Mouse (Mus musculus) hindlimb bud, embryonic 11.5 days (tissue): ENCODE measurements at regions not wholly inside any gene's neighbourhood (a gene's known extent, or its start where the extent isn't known, plus 50 kb on each side); places are given as distances from the start of the nearest gene placed in this dataset.
"Not testable (repeated sequence)": the region's sequence is repeated elsewhere in the genome, so short reads cannot be mapped to it uniquely, and the experiment has no call there.

Experiments used
- DNase-seq: peaks from one replicate; pipeline ENCODE4 v3.0.0-alpha.2; 2012; ENCODE audit warnings: low read depth, low spot score; ENCODE audit errors: extremely low spot score

DNA sequence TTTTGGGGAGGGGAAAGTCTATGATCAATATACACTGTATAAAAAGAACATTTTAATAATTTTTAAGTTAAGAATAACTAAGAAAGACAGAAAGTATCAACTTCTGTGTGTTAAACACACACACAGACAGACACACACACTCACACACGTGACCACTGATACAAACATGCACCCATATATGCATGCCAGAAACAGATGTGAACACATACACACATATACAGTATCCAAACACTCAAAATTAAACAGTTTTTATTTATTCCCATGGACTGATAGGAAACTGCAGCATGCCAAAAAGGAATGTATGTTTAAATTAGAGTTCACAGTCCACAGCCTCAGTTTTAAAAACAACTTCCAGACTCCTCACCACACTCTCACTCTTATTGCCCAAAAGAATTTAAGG lies 203.4 kb upstream of the Tbl1x start:
- DNase-seq, result no peak

DNA sequence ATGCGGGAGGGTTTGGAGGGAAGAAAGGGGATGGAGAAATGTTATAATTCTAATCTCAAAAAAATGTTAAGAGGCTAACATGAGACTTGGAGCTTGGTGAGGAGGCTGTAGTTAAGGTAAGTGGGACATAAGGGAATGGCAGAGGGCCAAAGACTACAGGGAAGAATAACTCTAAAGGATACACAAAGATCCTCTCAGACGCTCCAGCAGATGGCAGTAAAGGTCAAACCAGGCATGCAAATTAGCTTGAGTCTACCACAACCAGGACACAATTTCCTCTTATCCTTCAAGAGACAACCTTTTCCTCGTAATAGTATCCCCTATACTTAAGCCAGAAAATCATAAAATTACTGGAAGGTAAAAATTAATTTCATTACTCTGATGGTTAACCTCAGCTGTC lies 196.4 kb upstream of the Tbl1x start:
- DNase-seq, result no peak

DNA sequence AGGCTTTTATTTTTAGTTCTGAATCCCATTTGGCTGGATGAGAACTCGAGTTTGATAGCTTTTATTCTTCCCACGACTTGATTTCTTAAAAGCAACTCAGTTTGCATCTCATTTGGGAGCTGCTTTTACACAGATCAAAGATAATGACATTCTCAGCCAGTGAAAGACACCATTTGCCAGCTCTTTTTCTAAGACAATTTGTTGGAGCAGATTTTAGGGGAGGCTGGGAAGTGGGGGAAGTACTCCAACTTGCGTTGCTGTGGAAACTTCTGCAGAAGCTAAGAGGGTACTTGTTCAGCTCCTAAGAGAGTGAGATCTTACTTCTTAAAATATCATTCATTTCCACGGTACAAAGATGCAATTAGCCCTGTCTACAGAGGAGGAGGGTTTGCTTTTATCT lies 187.2 kb upstream of the Tbl1x start:
- no peak for DNase-seq

DNA sequence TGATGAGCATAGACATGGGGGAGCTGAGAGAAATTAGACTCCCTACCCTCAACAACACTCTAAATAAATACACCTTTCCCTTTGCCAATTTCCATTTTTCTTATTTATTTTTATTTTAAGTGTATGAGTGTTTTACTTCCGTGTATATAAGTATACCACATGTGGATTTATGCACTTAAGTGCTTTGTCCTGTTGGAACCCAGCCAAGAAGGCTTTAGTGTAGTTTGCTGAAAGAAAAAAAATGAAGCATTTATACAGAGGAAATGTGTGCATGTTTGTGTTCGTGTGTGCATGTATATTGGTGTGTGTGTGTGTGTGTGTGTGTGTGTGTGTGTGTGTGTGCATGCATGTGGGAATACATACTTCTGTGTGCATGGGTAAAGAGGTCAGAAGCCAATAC lies 157.6 kb upstream of the Tbl1x start:
- no peak for DNase-seq

- DNase-seq, result no peak
These were observed 150.3 kb upstream of the Tbl1x start for GRCm38 (mm10) chrX:77360551-77360950.

DNA sequence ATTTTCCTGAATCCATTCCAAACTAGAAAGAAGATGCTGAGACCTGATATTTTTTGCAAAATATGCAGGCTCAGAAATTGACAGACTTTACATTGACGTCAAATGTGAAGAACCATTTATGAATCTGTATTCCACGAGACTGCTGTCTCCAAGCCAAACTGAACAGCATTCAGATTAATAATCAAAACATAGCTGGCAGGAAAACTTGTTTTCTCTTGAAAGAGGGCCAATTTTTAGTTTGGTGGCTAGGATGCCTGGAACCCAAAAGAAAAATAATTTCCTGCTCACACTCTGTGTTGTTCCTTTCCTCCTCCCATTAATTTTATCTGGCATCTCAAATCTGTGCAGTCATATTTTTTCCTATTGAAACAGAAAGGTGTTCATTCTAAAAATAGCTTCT lies 149.7 kb upstream of the Tbl1x start:
- no peak for DNase-seq

GRCm38 (mm10) chrX:77363657-77364056 lies 147.2 kb upstream of the Tbl1x start:
- DNase-seq, result no peak

- DNase-seq, result no peak
These were observed 143.5 kb upstream of the Tbl1x start for GRCm38 (mm10) chrX:77367351-77367750.

DNA sequence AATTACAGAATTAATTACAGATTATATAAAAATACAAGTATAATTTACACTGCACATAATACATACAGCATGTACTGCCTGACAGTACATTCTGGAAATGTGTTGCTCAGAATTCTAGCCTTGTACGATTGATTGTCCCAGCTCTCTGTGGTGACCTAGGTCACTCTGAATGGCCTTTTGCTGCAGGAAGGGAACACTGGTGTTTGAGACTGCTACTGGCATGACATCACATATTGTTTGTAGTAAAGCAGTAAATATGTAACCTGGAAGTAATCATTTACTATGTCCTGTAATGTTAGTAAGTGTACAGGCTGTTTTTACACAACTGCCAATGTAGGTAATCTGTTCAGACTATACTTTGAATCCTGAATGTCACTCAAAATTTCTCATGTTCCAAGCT lies 123.5 kb upstream of the Tbl1x start:
- DNase-seq, result no peak

- no peak for DNase-seq
These were observed 118.9 kb upstream of the Tbl1x start for GRCm38 (mm10) chrX:77391760-77392446.

- DNase-seq, result no peak
These were observed 103.9 kb upstream of the Tbl1x start for GRCm38 (mm10) chrX:77406896-77407295.

GRCm38 (mm10) chrX:77407925-77408324 lies 102.9 kb upstream of the Tbl1x start:
- no peak for DNase-seq

- no peak for DNase-seq
These were observed 101.4 kb upstream of the Tbl1x start for GRCm38 (mm10) chrX:77409370-77409769.

DNA sequence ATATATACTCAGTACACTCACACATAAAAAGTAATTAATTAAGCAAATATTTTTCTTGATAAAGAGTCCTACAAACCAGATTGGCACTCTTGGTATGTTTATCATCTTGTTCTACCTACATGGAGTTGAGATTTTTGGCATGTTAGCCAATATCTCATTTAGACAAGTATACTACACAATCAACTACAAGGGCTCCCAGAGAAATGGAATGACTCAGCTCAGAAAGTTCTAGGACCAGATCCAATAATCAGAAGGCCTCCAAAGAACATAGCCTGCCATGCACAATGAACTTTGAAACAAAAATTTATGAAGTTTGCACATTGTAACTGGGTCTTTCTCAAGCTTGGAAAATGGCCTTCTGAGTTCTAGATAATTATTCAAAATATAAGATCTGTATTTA lies 100.0 kb upstream of the Tbl1x start:
- no peak for DNase-seq

- DNase-seq, result no peak
These were observed 96.7 kb upstream of the Tbl1x start for GRCm38 (mm10) chrX:77414156-77414555.

- DNase-seq, result no peak
These were observed 93.0 kb upstream of the Tbl1x start for GRCm38 (mm10) chrX:77417766-77418165.

- DNase-seq, result no peak
These were observed 88.6 kb upstream of the Tbl1x start for GRCm38 (mm10) chrX:77422206-77422605.

DNA sequence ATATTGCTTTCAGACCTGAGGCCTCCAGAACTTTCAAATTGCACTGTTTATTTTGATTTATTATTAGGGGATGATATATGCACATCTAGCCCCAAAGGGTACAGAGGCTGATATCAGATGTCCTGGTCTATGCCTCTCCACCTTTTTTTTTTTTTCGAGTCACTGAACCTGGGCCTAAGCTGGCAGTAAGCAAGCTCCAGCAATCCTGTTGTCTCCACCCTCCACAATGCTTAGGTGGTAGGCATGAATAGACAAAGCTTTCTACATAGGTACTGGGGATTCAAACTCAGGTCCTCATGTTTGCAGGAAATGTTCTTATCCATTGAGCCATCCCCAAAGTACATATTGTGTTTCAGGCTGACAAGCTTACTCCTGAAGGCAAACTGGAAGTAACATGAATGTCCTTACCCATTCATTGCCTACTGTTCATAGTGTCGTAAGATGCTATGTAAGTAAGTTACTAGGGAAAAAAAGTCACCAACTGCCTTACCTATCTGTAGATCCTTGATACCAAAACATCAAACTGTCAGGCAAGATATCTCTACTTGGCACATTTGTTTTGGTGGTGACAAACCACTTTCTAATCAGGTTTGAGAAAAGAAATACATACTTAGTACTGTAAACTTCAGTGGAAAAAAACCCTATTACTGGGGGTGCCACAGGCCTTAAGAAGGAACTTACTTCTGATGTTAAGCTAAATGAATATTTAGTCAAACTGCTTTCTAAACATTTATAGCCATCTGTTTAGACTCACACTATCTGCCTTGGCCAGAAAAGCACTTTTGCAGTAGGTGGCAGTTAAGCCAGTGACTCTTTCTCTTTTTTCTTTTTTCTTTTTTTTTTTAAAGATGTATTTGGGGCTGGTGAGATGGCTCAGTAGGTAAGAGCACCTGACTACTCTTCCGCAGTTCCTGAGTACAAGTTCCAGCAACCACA lies 85.8 kb upstream of the Tbl1x start:
- no peak for DNase-seq

- not testable (repeated sequence) for DNase-seq
These were observed 85.1 kb upstream of the Tbl1x start for GRCm38 (mm10) chrX:77425728-77426102.

GRCm38 (mm10) chrX:77426836-77427235 lies 84.0 kb upstream of the Tbl1x start:
- DNase-seq, result not testable (repeated sequence)

GRCm38 (mm10) chrX:77432001-77432565 lies 78.7 kb upstream of the Tbl1x start:
- no peak for DNase-seq
